Mouse (Mus musculus) right cerebral cortex, postnatal 25 days (tissue): ENCODE data around the gene Lrp8.

ENCODE experiments used
- DNase-seq: peaks from one replicate; pipeline ENCODE4 v3.0.0; 2022

Gene Lrp8

DNA sequence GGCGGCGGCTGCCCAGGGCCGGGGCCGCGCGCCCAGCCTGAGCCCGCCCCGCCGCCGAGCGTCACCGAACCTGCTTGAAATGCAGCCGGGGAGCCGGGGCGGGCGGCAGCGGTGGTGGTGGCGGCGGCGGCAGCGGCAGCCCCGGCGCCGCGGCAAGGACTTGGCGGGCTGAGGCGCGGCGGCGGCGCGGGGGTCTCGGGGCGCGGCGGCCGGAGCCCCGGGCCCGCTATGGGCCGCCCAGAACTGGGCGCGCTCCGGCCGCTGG, at the start of gene Lrp8:
TSS of gene Lrp8 (plus strand) at position 77 of the 265 bp plus-strand sequence.
- DNase-seq: no peak

DNA sequence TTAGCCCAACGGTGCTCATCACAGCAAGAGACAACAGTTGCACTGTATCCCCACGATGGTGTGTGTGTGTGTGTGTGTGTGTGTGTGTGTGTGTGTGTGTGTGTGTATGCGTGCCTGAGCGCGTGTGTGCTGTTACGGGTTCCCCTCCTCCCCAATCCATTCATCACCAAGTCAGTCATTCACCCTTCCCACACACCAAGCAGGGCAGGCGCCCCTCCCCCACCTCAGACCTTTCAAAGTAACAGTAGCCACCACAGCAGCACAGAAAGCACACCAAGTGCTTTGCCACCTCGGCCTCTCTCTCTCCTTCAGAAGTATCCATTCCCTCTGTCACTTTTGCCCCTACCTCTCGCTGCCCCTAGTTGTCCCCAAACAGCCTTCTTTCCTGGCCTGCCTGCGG, 45.8 kb upstream of the Lrp8 start:
- no peak for DNase-seq

DNA sequence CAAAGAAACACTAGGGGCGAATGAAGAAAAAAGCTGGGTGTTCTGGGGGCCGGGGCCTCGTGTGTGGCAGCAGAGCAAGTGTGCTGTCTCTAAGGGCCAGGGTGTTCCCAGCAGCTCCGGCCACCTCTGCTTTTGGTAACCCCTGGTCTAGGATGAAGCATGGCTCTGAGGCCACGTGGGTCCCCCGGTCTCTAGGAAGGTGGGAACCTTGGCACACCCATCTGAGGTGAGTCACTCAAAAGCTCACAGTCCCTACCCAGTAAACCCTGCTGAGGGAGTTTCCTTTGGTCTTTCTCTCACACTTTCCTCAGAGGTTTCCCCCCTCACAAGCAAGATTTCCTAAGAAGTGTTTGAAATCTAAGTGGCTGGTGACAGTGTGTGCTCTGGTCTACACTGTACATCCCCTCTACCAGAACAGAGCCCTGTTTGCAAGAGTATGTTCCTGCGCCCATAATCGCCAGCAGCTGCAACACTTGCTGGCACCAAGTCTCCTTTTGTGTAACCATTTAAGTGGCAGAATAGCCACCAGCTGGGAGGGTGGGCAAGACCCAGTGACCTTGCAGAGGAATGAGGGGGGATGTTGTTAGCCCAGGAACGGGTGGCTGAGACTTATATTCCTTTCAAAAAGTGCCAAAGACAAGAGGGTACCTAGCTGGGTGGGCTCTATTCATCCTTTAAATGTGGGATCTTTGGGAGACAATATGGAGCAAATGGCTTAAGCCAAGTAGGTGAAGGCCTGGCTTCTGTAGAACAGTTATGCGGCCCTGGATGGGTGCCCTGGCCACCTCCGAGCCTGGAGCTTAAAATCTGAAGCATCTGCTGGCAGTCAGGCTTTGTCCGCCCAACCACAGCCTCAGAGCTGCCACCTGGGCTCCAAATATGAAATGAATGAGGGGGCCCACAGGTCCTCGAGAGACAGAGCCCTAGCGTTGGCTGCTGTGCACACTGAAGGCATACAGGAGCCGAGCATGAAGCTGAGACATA, 44.3 kb upstream of the Lrp8 start:
- DNase-seq: no peak

DNA sequence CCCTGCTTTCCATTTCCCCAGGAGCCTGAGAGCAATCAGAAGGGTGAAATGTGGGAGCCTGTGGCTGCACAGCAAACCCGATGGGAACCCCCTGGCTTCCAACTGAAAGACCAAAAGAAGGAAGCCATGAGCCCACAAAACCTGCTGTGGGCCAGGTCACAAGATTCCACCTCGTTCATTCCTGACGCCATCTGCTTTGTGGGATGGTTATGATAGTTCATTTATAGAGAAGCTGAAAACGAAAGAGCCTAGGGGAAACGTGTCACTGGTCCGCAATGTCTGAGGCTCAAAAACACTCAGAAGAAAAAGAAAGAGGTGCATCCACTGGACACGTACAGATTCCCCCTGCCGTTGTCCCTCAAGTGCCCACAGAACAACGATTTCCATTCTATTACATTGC, 43.1 kb upstream of the Lrp8 start:
- DNase-seq: no peak

DNA sequence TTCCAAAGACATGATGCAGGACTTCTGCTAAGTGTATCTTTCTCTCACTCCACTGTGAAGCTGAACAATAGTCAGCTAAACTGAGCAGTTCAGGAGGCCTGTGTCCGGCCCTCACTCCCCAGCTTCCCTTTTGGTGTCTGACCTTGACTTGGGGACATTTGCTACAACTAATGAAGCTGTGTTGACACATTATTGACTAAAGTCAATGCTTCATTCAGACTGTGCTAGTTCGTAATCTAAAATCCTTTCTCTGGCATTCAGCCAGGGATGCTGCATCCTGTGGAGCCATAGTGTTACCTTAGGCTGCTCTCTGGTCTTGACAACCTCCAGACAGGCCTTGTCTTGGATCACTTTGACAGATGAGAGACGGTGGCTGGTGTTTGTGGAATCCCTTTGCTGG, 39.1 kb upstream of the Lrp8 start:
- no peak for DNase-seq

DNA sequence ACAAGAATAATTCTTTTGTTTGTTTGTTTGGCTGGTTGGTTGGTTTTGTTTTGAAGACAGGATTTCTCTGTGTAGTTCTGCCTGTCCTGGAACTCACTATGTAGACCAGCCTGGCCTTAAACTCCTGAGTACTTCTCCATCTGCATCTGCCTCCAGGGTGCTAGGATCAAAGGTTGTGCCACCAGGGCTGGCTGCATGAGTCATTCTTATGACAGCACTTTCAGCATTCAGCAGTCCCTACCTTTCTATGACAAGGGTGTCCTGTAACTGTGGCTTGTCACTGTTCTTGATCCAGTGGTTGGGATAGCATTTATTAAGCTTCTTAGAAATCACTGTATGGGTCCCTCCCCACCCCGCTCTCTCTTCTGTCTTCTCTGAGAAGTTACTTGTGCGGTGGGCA, 38.5 kb upstream of the Lrp8 start:
- DNase-seq: no peak

DNA sequence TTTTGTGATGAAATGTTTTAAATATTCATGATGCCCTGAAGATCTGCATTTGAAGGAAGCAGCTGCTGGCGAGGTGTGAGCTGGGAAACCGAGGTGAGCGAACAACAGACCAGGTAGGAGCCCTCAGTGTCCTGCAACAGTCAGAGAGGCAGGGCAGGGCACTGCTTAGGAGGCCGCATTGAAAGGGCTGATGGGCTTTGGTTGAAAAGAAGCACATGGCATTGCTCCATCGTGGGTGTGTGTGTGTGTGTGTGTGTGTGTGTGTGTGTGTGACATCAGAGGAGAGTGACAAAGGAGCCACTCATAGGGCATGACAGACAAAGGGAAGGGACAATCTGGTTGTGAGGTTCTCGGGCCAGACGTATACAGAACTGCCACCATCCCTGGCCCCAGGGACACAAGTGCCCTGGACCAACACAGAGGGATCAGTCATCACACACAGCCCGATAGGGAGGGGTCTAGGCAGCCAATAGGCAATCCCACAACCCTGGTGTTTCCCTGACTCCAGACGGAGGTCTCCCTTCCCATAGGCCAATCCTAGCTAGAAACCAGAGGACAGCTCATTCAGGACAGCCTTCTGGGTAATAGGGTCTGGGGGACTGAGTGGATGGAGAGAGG, 36.8 kb upstream of the Lrp8 start:
- no peak for DNase-seq

DNA sequence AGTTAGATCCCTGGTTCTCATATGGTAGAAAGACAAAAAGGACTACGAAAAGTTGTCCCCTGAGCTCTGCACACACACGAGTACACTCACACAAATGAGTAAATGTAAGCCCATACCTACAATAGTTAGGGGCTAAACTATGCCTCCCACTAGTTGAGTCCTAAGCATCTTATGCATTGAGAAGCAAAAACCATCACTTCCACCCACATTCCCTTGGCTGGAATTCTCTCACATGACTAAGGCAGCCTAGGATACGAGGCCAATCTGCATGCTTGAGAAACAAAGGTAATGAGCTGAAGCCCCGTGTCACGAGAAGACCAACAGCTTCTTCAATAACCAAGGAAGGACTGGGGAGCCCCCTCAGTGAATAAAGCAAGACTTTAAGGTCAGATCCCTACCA, 35.9 kb upstream of the Lrp8 start:
- DNase-seq: peak; percentile 23

DNA sequence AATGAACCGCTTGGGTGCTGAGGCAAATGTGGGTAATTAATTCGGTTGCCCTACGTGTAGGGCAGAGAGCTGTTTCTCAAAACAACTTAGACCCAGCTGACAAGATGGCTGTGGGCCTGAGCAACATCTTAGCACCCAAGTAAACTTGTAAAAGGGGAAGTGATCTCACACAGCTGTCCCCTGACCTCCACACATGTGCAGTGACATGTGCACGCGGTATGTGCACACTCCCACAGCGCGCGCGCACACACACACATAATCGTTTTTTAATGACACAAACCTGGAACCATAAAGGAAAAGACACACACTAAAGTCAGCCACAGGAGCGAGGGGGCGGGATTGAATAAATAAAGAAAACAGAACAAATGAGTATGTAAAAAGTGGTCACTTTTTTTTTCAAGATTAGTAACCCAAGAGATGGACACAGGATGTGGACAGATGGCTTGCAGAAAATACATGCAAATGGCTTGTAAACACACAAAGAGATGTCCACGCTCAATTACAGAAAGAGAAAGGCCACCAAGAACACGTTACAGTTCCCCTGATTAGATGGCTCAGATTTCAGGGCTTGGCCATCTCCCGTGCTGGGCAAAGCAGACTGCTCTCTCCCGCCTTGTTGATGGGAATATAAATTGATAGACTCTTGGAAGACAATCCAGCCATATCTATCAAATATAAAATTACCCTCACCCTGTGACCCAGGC, 29.8 kb upstream of the Lrp8 start:
- DNase-seq: no peak

DNA sequence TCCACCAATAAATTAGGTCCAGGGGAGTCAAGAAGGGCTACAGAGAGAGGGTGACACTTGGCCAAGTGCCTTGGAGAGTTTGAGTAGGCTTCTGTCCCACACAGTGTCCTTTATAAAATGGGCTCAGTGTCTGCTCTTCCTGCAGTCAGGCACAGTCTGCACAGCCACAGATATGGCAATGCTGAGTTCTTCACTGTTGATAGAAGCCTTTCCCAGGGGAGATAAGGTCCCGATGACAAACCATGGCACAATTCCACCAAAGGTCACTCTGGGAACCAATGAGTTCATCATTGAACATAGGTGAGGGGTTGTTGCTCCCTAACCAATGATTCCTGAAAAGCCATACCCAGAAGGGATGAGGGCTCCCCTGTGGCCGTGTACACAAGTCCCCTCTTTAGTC, 27.2 kb upstream of the Lrp8 start:
- no peak for DNase-seq

DNA sequence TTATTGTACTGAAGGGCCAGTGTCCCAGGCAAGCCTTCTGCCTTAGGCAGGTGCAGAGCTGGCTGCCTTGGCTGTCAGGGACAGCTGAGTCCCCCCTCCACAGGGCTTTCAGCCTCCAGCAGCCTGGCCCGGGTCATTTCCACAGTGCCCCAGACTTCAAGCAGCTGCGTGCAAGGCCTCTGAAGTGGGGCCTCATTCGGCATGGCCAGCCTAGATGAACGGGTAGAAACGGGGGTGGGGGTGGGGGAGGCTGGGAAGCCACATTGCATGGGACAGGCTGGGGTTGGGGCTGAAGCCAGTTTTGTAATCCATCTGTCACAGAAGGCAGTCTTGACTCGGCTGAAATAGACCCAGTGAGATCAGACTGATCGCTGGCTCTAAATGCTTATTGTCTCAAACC, 26.4 kb upstream of the Lrp8 start:
- DNase-seq: no peak

DNA sequence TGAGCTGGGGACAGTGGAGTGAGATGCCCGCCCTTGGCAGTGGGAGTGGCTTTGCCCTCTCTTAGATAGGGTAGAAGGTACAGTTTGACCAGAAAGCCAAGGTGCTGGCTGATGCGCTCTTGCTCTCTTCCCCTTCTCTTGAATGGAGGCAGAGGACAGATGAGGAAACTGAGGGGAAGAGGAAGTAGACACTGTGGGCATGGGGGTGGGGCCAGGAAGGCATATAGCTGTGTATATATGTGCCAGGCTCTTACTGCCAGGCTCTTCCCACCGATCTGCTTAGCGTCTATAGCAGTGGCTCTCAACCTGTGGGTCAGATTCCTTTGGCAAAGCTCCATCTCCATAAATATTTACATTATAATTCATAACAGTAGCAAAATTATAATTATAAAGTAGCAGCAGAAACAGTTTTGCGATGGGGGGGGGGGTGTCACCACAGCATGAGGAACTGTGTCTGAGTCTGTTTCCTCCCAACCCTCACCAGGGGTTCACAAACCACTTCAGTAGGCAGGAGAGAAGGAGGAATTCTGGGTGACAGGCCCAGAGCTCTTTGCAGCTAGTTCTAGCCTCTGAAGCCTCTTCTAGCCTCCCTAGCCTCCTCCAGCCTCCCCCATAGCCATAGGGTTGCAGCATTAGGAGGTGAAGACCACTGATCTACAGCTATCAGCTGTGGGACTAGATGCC, 24.9 kb upstream of the Lrp8 start:
- no peak for DNase-seq

DNA sequence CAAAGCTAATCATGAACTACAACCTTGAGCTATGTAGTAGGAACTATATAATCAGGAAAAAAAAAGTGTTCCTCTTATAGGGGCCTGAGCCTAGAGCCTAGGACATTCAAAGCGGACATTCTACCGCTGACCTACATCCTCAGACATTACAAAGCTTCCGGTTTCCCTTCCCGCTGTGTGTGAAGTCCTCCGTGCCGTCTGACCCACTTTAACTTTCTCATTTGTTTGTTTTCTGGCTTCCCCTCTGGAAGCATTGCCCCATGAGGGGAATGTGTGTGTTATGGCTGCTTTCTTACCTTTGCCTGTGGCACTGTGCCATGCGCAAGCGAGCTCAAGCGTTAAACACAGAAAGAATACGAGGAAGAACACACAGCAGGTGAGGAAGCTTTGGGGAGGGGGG, 18.5 kb upstream of the Lrp8 start:
- DNase-seq: no peak

DNA sequence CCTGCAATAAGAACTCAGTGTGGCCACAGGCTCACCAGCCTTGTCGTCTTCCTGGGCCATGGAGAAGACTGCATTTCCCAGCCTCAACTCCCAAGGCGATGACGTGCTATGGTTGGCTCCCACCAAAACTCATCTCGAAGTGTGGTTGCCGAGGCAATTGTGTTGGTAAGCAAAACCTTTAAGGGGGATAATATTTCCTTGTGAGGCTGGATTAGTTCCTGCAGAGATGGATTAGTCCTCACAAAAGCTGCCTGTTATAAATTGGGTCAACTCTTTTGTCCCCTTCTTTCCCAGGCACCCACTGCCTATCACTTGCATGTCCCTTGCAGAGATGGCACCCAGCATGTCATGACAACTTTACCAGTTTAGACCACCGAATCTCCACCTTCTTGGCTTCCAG, 13.2 kb upstream of the Lrp8 start:
- no peak for DNase-seq

DNA sequence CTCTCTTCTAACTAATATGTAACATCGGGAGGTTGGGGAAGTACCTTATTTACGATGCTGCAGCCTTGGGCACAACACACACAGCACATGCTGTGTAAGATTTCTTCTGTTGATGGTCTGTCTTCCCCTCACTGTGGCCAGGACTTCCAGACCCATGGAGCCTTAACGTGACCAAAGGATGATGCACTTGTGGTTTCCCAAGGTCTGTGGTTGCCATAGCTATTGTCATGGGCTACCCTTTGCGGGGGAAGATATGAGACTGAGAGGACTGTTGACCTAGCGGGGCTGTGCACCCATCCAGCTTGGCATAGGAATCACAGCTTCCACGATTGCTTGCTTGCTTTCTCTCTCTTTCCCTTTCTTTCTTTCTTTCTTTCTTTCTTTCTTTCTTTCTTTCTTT, 1.3 kb upstream of the Lrp8 start:
- no peak for DNase-seq

DNA sequence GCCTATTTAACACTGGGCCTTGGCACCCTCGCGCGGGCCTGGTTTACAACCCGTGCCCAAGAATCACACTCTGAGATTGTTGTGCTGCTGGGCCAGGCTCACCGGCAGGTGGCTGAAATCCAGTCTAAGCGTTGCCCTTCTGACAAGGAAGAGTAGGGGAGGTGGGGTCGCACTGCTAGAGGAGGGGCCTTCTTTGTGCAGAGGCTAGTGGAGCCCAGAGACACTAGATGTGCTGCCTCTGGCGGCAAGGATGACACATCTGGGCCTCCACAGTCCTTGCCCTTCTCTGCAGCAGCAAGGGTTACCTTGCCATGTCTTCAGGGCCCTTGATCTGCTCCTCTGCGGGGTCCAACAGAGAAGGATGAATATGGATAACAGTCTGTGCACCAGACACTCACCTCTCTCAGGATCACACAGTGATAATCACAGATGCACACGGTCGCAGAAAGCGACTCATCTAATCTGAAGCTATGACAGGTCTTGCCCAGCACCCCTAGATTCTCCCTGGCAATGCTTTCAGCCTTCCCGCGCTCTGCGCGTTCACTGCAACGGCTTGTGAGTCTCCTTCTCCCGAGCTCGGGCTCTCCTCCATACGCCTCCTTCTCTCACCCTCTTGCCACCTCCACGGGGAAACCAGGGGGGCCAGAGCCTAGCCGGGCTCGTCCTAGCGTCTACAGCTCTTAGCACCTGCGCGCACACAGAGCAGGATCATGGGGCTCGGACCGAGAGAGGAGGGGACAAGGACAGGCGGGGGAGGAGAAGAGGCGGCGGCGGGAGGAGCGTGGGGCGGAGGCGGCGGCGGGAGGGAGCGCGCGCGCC, 486 bp upstream of the Lrp8 start:
- peak; percentile 86 for DNase-seq

DNA sequence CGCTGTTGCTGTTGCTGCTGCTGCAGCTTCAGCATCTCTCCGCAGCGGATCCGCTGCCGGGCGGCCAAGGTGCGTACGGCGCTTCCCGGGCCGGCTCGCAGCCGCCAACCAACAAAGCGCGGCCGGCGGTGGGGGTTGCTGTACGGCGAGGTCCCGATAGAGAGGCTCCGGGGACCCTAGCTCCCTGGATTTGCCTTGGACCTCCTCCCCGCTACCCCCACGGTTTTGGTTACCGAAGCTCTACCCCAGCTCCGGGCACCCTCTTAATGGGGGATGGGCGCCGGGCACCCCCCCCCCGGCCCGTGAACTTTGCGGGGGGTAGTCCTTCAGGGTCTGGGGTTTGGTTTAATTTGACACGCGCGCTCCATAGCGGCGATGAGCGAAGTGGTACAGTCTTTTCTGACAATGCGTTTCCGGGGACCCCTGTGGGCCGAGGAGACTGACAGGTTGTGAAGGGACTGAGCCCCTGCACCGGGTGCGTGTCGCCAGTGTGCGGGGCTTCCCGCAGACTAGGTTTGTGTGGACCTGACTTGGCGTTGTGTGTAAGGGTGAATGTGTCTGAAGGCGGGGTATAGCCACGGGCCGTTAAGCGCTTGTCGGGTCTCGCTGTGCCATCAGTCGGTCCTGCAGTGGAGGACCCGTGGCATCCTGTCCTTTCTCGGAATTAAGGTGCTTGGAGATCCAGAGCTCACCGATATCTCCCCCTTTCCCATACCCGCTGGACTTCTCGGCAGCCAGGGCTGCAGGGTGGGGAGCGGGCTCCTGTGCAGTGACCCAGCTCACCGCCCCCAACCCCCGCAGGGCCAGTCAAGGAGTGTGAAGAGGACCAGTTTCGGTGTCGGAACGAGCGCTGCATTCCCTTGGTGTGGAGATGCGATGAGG, 630 bp downstream of the Lrp8 start:
- peak; percentile 55 for DNase-seq

DNA sequence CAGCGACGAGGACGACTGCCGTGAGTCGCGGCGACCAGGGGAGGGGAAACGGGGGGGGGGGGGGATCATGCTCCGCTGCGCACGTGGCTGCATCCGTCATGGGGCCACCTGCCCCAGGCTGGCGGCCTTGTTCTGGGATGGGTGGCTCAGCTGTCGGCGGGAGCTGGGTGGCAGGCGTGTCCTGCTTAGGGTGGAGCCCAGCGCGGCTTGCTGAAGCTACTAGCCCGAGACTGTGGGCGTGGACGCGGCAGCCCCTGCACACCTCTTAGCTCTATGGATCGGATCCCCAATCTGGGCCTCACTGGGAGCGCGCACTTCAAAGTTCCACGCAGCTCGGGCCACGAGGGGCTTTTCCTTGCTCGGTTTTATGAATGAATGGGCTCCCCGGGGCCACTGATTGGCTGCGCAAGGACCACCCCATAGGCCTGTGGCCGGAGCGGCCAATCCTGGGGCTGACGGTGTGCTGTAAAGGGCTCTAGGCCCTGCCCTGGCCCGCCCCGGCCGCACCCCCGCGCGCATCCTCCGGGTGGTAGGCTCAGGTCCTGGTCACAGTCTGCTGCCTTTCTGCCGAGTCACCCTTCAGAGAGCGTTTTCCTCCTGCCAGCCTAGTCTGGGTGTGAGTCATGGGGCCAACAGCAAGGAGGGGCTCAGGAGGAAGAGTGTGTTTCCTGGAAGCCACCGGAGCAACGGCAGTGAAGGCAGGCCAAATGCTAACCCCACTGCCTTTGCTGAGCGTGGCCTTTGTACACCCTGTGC, 1.5 kb downstream of the Lrp8 start:
- DNase-seq: peak; percentile 73

DNA sequence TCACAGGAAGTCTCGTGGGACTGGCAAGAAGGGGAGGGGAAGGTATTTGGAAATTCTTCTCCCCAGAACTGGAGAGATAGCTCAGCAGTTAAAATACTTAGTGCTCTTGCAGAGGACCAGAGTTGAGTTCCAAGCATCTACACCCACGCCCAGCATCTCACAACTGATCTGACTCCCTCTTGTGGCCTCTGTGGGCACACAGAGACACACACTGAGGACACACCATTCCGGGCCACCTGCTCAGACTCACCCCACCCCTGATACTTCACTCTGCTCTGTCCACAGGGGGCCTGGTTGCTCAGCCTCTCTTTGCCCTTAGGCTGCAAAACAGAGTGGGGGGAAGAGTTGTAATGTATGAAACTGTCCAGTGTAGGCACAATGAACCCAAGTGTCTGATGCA, 3.4 kb downstream of the Lrp8 start:
- DNase-seq: no peak

DNA sequence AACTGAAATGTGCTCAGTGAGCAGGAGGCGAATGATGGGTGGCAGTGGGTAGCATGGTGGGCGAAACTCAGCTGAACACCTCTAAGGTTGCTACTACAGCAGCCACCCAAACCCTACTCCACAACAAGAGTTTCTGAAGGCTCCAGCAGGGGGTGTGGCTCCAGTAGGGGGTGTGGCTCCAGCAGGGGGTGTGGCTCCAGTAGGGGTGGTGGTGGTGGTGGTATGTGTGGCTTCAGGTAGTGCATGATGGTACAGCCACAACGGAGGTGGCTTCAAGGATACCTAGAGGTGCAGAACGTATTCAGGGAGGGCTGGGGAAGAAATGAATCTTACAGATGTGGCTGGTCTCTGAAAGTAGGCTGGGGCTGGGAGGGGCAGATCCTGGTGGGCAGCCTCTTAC, 5.7 kb downstream of the Lrp8 start:
- no peak for DNase-seq

DNA sequence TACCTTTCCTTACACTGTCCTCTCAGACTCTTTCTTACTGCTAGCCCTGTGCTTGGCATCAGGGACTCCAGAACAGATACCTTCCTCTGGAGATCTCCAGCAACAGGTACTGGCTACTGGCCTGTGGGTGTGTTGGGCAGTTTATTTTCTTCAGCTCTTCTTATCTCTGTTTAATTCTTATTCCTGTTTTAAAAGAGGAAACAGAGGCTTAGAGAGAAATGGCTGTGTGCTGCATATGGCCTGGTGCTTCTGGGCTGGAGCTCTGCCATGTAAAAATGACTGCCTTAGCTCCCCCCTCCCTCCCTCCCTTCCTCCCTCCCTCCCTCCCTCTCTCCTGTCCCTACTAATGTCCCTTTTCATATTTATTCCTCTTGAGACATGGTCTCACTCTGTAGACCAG, 6.6 kb downstream of the Lrp8 start:
- no peak for DNase-seq
